Mouse (Mus musculus) liver, postnatal 0 days (tissue): ENCODE measurements at regions not wholly inside any gene's neighbourhood (a gene's known extent, or its start where the extent isn't known, plus 50 kb on each side); places are given as distances from the start of the nearest gene placed in this dataset.

Experiments used
- ATAC-seq: fragments of 200-750 bp; cut with Nextera tagmentation; 2 replicates; pipeline ENCODE4 v1.8.0; 2017; ENCODE audit warnings: mild to moderate bottlenecking, moderate library complexity
- DNase-seq: peaks from one replicate; pipeline ENCODE4 v3.0.0-alpha.2; 2016
- H3K27ac ChIP-seq: fragments of 300-500 bp; sonication (generic); 2 replicates; pipeline ENCODE4 v1.5.1; 2014; ENCODE audit warnings: antibody characterized with exemption, moderate library complexity, mild to moderate bottlenecking, low read depth
- H3K27me3 ChIP-seq: fragments of 300-500 bp; sonication (generic); 2 replicates; pipeline ENCODE4 v1.6.1; 2014; ENCODE audit warnings: low read length, control low read depth, mixed read lengths; ENCODE audit not compliant: insufficient read depth
- H3K36me3 ChIP-seq: fragments of 300-500 bp; sonication (generic); replicated peaks from 2 replicates; pipeline ENCODE4 v1.6.1; 2014; ENCODE audit warnings: mild to moderate bottlenecking, control low read depth, low read length, moderate library complexity, mixed read lengths; ENCODE audit not compliant: insufficient read depth
- H3K4me1 ChIP-seq: fragments of 300-500 bp; sonication (generic); 2 replicates; pipeline ENCODE4 v1.6.1; 2014; ENCODE audit warnings: antibody characterized with exemption, mild to moderate bottlenecking, control low read depth; ENCODE audit not compliant: insufficient read depth
- H3K4me2 ChIP-seq: fragments of 300-500 bp; sonication (generic); 2 replicates; pipeline ENCODE4 v1.6.1; 2014; ENCODE audit warnings: low read depth, mild to moderate bottlenecking, low read length, moderate library complexity, mixed read lengths
- H3K4me3 ChIP-seq: fragments of 300-500 bp; sonication (generic); 2 replicates; pipeline ENCODE4 v1.5.1; 2014; ENCODE audit warnings: low read depth, low read length
- H3K9ac ChIP-seq: fragments of 300-500 bp; sonication (generic); replicated peaks from 2 replicates; pipeline ENCODE4 v1.6.1; 2014; ENCODE audit warnings: mild to moderate bottlenecking, moderate library complexity
- H3K9me3 ChIP-seq: fragments of 300-500 bp; sonication (generic); 2 replicates; pipeline ENCODE4 v1.6.1; 2016; ENCODE audit warnings: mild to moderate bottlenecking, control low read depth, low read length, mixed read lengths
- CTCF ChIP-seq: sonication (generic); IDR thresholded peaks from 2 replicates; pipeline ENCODE4 v1.5.1; 2016; ENCODE audit warnings: antibody characterized with exemption, low read depth
- EP300 ChIP-seq: IDR thresholded peaks from 2 replicates; pipeline ENCODE4 v1.6.1; 2016; ENCODE audit warnings: antibody characterized with exemption, low read depth, mild to moderate bottlenecking
- WGBS: fragments of 180-500 bp; shearing (Covaris S2); extraction: QIAGEN DNeasy Blood & Tissue Kit; methylation state at CpG from one replicate; pipeline ENCODE4 v1.1.7; 2014; ENCODE audit not compliant: insufficient replicate concordance; 5-methylcytosine and 5-hydroxymethylcytosine counted together

DNA sequence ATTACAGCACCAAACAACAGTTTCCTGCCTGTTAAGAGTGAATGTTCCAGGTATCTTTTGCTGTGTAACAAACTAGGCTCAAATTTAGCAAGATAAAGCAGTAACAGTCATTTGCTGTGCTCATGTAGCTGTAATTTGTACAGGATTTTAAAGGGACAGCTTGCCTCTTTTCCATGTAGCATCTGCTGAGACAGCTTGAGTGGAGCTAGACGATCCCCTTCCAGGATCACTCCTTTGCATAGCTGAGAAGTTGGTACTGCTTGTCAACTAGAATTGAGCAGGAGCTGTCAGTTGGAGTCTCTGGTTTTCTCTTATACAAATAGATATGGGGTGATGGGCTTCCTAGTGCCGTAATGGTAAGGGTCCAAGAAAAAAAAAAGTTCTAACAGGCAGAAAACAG, 744.0 kb downstream of the Ntrk3 start:
- Histone ChIP-seq H3K27ac (no peak overlapping the region), H3K27me3 (no peaks in the 10 kb centered on the region), H3K4me3 (no peak overlapping the region), H3K36me3 (no peaks in the 10 kb centered on the region), H3K9ac (no peak overlapping the region), H3K9me3 (no peaks in the 10 kb centered on the region), H3K4me2 (no peak overlapping the region), H3K4me1 (no peaks in the 10 kb centered on the region)
- DNase-seq (no peak), ATAC-seq (no peak)
- 81% methylated on average over 2 of the region's 2 CpGs for WGBS
- TF ChIP-seq CTCF (no peak), EP300 (no peak)

DNA sequence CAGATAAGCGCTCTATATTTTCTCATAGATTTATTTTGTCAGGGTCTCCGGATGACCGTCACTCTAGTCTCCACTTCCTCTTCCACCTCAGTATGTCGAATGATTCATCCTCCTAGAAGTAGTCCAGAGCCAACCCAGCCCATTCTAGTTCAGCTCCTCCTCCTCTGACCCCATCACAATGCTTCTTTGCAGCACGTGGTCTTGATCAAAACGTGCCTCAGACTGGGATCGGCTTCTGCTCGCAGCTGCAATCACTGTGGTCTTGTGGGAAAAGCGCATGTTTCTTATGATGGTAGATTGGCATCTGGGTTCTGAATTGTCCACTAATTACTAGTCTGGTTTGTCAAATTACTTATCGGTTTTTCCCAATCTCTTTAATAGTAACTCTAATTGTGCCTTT, 747.7 kb downstream of the Ntrk3 start:
- Histone ChIP-seq H3K4me2 (no peak overlapping the region), H3K4me1 (no peaks in the 10 kb centered on the region), H3K4me3 (no peak overlapping the region), H3K36me3 (no peaks in the 10 kb centered on the region), H3K27ac (no peak overlapping the region), H3K27me3 (no peaks in the 10 kb centered on the region), H3K9ac (no peak overlapping the region), H3K9me3 (no peaks in the 10 kb centered on the region)
- no peak for TF ChIP-seq EP300
- no peak for TF ChIP-seq CTCF
- WGBS, result 66% methylated on average over 10 of the region's 10 CpGs
- DNase-seq, result no peak
- ATAC-seq, result no peak

DNA sequence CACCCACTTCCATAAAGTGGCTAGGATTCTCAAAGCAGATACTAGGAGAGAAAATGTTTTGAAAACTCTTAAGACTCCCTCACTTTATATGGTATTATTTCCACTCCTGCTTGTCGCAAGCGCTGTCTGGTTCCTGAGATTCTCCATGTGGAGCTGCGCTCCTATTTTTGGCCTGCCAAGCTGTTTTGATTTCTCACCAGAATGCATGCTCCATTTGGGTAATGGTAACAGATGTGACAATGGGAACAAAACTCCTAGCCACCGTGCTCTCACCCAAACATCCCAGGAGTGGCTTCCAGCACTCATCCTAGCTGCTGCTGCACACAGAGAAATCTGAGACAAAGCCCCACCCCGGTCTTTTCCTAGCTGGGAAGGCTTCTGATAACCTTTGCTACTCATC, 749.6 kb downstream of the Ntrk3 start:
- ATAC-seq, result no peak
- Histone ChIP-seq H3K4me2 (no peak overlapping the region), H3K9me3 (no peaks in the 10 kb centered on the region), H3K4me1 (no peaks in the 10 kb centered on the region), H3K36me3 (no peaks in the 10 kb centered on the region), H3K4me3 (no peak overlapping the region), H3K27ac (no peak overlapping the region), H3K27me3 (no peaks in the 10 kb centered on the region), H3K9ac (no peak overlapping the region)
- DNase-seq, result no peak
- WGBS, result 51% methylated on average over 5 of the region's 5 CpGs
- no peak for TF ChIP-seq CTCF
- no peak for TF ChIP-seq EP300

DNA sequence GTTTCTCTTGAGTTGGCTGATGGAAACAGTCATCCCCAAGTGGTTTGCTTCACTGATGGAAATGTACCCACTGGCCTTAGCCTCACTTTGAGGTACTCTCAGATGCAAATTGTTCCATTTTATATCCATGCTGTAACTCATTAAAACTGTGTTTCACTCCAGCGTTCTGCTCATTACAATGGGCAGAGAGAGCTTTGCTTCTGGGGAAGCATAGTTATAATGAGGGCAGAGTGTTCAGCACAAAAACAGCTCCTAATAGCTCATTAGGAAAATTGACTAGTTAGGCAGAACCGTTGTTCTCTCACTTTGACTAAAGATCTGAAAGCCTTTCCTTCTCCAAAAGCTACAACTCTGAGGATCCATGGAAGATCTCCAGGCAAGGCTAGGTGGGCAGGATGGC, 771.2 kb downstream of the Ntrk3 start:
- TF ChIP-seq EP300, result no peak
- no peak for TF ChIP-seq CTCF
- H3K4me3 ChIP-seq, result no peak overlapping the region
- H3K36me3 ChIP-seq, result no peaks in the 10 kb centered on the region
- no peaks in the 10 kb centered on the region for H3K27me3 ChIP-seq
- DNase-seq (no peak), ATAC-seq (no peak)
- H3K9ac ChIP-seq, result no peak overlapping the region
- H3K4me2 ChIP-seq, result no peak overlapping the region
- 67% methylated on average over 2 of the region's 2 CpGs for WGBS
- H3K4me1 ChIP-seq, result no peaks in the 10 kb centered on the region
- H3K9me3 ChIP-seq, result no peaks in the 10 kb centered on the region
- no peak overlapping the region for H3K27ac ChIP-seq

DNA sequence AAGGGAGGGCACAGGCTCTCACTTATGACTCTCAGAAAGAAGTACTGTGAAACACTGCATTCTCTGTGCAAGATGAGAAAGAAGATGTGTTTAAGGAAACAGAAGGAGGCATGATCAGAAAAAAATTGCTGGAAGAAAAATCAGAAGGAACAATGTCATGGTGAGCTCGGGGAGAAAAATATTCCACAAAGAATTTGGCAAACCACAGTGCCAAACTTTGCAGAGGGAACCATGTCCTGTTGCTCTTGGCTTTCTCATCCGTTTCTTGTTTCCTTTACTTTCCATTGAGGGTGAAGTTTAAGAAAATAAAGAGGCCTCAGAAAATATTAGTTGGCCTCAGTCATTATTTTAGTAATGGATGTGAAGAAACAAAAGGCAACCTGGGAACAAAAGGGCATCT, 804.4 kb downstream of the Ntrk3 start:
- H3K27ac ChIP-seq, result no peak overlapping the region
- no peak for TF ChIP-seq CTCF
- TF ChIP-seq EP300, result no peak

DNA sequence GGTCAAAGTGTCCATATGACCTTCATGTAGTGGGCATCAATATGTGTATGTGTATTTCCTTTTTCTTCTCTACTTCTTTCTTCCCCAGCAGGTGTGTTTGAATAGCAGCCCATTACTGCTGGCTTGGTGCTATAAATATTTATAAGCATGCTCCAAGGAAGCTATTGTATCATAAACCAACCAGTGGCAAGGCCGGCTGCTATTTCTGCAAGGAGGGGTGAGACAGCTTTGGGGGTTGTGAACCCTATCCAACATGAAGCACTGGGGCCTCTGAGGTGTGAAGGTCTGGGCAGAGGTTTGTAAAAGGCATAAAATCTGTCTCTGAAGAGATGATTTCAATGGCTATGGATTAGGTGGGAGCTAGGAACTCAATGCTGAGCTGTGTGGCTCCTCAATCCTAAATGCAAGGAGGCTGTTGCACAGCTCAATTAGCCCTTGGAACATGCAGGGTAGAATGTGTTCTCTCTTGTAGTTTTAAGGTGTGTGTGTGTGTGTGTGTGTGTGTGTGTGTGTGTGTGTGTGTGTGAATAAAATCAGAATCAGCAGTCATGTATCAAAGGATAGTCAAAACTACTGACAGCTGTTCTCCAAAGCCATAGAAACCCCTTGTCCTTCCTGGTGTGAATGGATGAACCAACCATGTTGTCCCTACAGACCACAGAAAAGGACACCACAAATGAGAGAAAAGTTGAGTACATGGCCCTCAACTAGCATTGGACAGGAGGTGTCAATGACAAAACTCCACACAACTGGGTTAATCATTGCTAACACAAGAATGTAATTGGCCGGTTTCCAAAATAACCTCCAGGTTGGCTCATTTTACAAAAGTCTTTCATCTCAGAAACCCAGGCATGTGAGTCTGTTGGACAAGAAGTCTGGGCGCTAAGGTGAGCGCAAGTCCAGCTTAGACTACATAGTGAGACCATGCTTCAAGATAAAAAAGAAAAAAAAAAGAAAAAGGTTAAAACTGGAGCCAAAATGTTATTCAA, 809.0 kb downstream of the Ntrk3 start:
- Histone ChIP-seq H3K4me3 (no peak overlapping the region), H3K4me2 (no peak overlapping the region), H3K27ac (no peak overlapping the region), H3K36me3 (no peaks in the 10 kb centered on the region), H3K4me1 (no peaks in the 10 kb centered on the region), H3K9ac (no peak overlapping the region), H3K27me3 (no peaks in the 10 kb centered on the region), H3K9me3 (no peaks in the 10 kb centered on the region)
- WGBS, result 81% methylated on average over 4 of the region's 4 CpGs
- no peak for TF ChIP-seq EP300
- TF ChIP-seq CTCF, result no peak
- ATAC-seq (no peak), DNase-seq (no peak)

More for the DNA sequence above, 804.4 kb downstream of the Ntrk3 start:
- no peaks in the 10 kb centered on the region for H3K36me3 ChIP-seq
- DNase-seq, result no peak
- no peak overlapping the region for H3K9ac ChIP-seq
- H3K4me2 ChIP-seq, result no peak overlapping the region
- no peak overlapping the region for H3K4me3 ChIP-seq
- no peaks in the 10 kb centered on the region for H3K4me1 ChIP-seq
- ATAC-seq, result no peak
- no peaks in the 10 kb centered on the region for H3K27me3 ChIP-seq
- WGBS, result 34% methylated on average over 2 of the region's 2 CpGs
- H3K9me3 ChIP-seq, result no peaks in the 10 kb centered on the region
